Mouse (Mus musculus) spleen, postnatal 14 days (tissue): ENCODE data around the gene Stpg4.

Experiments
- DNase-seq, 2 experiments: peaks; one replicate each; pipeline ENCODE4 v3.0.0; 2021 to 2022; ENCODE audit warnings: low spot score in 2 of 2

Gene Stpg4

DNA sequence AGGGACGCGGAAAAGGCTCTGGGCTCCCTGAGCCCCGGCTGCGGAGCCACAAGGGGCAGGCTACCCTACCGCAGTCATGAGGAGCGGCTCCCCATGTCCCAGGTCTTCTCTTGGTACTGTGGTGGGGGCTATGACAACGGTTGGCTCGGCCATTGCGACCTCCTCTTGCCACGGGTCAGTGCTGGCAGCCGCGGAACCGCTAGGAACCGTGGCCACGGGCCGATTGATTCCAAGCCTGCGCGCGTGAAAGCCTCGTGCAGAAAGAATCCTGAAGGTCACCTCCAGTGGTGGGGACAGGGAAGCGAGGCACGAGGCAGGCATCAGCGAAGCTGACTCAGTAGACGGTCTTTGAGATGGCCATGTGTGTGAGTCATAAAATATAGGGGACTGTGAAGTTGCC is at the start of gene Stpg4:
TSS of gene Stpg4 (minus strand) at position 231 of the 400 bp plus-strand sequence.
- no peak for DNase-seq

DNA sequence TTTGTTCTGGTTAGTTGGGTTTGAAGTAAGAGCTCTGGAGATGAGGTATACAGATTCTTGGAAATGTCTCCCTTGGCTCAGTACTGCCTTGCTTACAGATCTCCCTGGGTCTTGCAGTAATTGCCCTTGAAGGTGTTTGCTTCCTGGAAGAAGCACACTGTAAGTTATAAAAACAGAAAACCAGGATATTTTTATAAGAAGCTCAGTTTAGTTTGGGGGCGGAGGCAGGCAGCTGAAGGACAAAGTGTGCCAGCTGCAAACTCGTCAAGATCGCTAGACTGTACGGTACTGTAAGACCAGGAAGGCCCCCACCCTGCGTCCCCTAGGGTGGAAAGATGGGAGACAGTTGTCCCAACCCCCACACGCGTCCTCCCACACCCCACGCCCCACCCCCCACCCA is 47.8 kb upstream of the Stpg4 start:
- DNase-seq: no peak

DNA sequence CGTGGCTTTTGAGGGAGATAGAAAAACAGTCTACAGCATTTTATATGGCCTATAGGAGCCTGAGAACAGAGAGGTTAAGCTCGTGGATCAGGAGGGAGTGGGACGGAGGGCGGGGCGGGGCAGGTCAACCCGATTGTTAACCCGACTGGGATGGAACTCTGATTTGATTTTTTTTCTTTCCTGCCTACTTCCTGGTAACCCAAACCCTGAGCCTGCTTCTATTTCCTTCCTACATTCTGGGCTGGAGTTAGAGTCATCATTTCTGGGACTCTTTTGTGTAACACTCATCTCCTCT is 46.9 kb upstream of the Stpg4 start:
- no peak for DNase-seq

DNA sequence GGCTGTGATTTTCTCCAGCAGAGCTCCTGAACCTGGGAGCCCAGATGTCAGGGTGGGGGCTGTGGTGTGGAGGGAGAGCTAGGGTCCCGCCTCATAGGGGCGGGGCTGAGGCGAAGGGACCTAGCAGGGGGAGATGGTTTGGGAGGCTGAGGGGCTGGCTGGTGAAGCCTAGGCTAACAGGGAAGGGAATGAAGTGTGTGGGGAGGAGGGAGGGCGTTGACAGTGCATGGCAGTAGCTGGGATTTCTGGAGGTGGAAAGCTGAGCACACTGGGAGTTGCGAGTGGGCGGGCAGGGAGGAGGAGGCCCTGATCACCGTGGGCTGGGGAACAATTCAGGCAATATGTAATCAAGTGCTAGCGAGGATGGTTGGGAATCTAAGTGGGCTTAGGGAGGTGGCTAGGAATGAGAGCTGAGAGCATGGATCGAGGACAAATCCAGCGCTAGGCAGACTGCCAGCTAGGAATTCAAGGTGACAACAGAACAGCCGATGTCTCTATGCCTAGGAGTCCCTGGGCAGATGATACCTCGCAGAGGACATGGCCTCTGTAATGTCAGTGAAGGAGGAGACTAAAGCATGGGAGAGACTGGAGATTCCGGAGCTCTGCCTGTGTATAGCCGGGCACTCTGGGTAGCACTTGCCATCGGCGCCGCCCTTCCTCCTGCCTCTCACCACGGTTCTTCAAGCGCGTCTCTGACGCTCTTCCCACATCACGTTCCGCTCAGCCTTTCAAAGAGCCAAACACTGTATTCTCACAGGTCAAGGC is 46.4 kb upstream of the Stpg4 start:
- no peak for DNase-seq

DNA sequence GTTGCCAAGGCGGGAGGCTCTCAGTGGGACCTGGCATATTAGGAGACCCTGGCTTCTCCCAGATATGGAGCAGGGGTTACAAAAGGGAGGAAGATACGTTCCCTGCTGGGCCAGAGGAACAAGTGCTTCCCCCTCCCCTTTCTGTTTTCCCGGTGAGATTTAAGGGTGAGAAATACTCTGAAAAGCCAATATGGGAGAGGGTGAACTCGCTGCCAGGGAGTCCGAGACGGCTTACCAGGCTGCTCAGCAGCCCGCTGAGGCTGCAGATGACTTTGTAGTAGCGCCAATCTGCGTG is 45.8 kb upstream of the Stpg4 start:
- DNase-seq: no peak

DNA sequence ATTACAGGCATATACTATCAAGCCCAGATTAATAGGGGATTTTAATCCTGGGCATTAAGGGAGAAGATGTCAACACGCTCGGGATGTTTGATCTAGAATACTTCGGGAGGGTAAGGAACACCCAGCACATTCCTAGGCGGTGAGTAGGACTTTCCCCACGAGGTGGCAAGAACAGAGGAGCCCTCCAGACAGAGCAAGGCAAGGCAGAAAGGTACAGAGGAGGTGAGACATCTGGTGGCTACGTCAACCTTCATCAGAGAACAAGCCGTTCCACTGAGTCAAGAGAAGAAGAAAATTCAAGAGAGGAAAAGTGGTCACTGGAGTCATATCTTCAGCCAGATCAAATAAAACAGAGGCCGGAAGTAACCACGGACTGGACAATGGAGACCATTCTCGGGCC is 45.3 kb upstream of the Stpg4 start:
- DNase-seq: no peak

DNA sequence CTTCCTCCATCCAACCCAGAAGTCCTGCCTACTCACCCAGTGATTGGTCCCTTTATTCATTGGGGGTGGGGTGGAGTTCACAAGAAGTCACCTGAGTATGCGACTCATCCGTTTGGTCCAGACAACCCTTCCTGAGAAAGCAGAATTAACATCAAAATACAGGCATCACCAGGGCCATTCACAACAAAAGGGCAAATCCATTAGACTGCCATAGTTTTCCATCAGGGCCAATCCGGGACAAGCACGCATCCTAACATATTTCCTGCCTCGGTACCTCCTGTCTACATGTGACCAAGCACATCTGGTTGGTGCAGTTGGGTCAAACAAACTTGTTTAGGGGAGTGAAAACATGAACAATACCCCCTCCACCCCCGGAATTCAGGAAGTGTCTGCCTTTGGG is 44.1 kb upstream of the Stpg4 start:
- no peak for DNase-seq

DNA sequence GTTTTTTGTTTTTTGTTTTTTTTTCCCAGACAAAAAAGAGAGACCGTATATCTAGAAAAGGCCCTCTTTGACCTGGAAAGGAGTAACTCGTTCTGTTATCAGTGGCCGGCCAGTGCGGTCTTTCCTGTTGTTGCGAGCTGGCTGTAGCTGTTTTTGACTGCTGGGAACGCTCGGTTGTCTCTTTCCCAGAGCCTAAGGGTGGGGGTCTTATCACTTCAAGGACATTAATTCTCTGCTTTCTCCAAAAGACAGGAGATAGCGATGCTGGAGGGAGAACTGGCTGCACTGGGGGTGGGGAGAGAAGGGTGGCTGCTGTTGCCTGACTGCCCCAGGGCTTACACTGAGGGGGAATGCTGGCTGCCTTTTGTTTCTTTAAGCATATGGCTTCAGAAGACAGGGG is 43.3 kb upstream of the Stpg4 start:
- no peak for DNase-seq

DNA sequence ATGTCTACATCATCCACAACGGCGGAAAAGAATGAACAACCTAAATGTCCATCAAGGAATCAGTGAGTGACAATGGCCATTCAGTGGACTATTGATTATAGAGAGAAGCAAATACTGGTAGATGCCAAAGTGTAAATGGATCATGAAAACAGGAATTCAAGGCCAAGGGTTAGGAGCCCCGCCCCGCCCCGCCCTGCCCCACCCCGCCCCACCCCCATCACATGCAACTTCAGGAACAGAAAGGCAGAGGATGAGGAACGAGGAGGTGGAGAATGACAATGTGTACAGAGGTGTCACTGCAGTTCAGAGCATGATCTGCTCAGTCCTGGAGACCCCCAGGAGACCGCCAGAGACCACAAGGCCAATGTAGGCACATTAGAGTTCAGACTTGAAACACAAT is 42.7 kb upstream of the Stpg4 start:
- no peak for DNase-seq

DNA sequence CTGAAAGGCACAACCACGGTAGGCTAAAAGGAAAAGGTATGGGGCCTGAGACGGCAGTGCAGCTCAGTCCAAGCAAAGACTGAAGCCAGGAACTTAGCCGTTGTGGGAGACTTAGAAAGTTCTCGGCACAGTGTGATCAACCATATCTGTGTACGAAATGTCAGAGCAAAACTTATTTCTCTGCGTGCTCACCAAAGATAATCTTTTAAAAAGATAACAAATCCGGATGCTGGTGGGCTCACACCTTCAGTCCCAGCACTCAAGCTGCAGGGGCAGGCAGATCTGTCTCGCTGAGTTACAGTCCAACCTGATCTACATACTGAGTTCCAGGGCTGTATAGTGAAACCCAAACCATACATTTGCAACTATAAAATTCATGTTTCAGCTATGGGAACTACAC is 41.9 kb upstream of the Stpg4 start:
- DNase-seq: no peak

DNA sequence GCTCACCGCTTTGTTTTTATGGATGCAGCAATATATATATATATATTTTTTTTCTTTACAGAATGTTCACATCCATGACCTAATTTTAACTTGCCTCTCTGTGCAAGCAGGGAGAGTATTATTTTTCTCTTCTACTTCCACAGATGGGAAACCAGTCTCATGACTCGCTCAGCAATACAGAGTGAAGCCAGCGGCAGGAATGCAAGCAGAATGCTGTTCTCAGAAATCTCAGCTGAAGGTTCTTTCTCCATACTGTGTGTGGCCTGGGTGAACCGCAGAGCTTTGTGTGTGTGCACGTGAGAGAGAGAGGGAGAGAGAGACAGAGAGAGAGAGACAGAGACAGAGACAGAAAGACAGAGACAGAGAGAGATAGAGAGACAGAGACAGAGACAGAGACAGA is 41.1 kb upstream of the Stpg4 start:
- DNase-seq: no peak

DNA sequence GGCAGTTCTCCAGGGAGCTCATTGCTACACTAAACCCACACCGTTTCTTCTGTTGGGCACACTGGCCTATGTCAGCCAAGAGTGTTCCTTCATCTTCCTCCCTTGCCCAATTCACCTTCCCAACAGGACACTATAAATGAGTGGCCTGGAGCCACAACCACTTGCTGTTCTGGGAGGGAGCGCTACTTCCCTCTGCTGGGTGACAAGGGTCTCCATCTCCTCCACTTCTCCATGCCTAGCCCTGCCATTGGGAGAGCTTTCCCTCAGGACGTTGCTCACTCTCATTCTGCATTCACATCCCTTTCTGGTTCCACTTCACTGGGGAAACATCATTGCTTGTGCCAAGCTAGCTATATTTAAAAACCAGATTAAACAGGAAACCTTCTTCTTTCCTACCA is 34.0 kb upstream of the Stpg4 start:
- DNase-seq: no peak

DNA sequence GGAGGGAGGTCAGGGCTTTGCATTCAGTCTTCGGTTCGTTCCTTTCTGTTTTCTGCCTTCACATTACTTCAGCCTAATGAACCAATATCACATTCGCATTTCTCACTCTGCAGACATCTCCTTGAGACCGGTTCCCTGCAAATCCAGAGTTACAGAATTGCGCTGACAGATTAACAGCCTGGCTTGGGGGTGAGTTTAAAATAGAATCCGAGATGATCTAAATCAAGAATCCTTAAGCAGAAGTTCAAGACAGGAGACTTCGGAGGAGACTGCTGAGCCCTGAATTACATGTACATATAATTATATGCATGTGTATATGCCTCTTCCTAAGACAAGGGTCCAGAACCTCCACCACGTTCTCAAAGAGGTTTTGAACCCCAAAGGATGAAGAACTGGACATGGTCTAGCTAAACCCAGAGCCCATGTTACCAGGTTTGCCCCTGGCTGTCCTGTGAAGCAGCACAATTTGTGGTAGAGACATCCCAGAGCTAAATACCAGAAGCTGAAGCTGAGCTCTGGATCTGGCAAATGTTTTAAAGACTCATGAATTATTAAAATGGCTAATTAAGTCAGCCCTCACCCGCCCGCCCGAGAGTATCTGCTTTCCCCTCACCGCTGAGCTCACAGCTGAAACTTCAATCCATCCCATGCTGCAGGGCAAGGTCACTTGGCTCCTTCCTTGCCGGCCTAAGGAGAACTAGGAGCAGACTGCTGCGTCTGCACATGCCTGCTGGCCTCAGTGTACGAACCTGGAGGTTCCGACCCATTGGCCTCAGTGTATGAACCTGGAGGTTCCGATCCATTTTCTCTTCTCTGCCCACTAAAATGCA is 33.3 kb upstream of the Stpg4 start:
- no peak for DNase-seq

DNA sequence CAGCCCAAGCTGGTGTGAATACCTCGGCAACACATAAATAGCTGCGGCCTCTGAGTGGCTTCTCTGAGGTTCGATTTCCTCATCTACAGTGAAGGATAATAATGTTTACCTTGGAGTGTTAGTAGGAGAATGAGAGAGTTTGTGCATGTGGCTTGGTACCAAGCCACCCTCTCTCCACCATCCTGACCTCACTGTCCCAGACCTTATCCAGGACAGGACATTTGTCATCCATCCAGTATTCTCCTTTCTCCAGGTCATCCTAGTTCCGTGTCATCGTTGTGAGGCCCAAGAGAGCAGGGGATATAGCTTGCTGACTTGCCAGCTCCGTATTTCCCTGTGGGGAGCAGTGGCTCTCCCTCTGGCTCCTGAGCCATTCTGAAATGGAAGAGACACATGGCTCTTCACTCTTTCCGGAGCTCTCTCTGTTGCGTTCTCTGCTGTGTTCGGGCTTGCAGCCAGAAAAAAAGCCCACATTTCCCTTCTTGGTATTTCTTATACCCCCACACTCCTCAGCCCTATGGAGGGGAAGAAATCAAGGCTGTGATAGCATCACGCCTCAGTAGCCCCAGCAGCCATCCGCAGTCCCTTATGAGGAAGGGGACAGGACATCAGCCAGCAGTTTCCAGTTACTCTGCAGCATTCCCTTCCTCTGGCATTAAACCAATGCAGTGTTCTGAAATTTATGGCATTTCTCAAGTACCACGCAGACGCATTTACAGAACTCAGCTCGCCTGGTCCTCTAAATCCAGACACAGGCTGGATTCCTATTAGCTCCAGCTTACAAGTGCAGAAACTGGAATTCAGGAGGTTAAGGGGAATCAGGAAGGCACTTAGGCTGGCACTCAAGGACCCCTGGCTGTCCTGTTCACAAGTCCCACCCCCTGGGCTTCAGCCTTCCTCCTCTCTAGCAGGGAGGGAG is 32.5 kb upstream of the Stpg4 start:
- DNase-seq: no peak

DNA sequence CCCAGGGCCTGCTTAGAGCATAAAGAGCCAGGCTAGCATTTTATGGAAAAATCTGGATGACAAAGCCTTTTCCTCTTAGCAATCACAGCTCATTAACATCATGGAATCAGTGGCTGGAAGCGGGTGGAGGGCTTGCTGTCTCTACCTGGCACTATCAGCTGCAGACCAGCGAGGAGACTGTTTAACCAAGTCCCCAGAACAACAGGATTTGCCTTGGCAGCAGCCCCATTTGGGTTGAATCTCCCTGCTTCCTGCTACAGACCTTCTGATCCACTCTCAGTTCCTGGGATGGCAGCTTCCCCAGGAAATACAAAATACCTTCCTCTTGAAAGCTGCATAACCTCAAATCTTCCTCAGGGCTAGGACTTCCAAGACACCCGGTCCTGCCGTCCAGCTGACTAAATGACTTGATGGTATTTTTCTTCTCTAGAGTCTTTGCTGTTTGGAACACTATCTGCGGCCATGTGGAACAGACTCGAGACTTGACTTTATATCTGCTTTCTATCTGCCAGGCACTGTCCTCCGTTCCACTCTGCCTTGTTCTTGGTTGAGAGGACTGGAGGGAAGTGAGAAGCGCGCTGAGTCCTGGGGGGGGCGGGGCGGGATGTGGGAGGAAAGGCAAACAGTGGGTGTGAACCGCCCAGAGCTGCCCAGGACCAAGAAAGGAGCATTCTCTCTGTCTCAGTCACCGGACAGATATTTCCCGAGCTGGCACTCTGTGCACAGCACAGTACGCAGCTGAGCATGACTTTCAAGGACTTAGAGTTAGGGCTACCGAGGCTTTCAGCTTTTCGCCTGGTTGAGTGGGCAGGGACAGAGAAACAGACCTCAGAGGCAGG is 31.6 kb upstream of the Stpg4 start:
- no peak for DNase-seq

DNA sequence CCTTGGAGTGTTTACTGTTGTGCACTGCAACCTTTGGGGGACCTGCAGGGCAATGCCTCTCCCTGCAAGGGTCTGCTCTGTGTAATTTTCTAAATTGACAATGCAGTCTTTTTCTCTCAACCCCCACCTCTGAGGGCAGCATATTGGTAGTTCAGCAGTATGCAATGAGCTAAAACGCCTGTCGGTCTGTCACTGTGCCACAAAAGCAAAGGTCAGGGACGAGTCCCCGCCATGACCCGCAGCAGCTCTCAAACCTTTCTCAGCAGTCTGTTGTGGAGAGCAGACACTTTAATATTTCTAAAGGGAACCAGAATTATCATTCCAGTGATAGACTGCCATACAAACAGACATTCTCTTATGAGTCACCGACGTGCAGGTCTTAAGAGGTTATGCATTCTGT is 30.4 kb upstream of the Stpg4 start:
- no peak for DNase-seq

DNA sequence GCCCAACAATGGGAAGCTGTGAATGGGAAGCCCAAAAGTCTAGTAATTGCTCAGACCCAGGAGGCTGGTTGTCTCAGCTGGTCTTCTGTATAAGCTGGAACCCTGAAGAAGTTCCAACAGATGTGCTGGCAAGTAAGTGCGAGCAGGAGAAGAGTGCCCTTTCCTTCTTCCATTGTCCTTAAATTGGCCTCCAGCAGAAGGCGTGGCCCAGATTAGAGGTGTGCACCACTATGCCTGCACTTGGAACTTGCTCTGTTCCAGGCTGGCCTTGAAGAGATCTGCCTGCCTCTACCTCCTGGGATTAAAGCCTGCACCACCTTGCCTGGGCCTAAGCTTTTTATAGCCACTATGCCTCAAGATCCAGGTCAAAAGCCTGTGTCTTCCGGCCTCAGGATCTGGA is 26.6 kb upstream of the Stpg4 start:
- DNase-seq: no peak

DNA sequence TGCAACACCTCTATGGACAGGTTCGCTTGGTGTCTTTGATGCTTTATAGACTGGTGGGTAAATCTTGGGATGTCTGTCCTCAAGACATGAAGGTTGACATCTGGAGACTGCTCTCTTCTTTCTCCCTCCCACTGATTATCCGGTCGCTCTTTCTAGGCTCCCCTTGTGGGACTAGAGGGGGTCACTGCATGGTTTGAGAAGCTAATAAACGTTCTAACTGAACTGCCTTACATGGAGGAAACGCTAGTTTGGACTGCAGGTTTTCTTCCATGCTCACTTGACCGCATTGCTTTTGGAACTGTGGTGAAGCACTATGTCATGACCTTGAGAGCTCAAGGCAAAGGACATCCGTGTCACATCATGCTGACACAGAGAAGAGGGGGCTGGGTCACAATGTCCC is 25.8 kb upstream of the Stpg4 start:
- DNase-seq: no peak

DNA sequence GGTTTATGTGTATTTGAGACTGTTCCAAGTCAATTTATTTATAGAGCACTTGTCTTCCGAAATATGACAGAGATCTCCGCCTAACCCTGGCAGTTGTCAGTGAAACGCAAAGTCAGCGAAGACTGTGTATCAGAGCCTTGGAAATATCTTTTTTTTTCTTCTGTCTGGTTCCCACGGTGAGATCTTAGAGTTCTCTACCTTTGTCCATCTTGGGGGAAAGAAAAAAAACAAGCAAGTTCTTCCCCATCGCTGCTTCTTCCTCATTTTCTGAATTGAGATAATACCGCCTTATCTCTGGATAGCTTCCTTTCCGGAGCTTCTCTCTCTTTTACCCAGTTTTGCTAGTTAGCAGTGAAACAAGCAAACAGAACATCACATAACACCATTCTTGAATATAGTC is 21.3 kb upstream of the Stpg4 start:
- no peak for DNase-seq

DNA sequence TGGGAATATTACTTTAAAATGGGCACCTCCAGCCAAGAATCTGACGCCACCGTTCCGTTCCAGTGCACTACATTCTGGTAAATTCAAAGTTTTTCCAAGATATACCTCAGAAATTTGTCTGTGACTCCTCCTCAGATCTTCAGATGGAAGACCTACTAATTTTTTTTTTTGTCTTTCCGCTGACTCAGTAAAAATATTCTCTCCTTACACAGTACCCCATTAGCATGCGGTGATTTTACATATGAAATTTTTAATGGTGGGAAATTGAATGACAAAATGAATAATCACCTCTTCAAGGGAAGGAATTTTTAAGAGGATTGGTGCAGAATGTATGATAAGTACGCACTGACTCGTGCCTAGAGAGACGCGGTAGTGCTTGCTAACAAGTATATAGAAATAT is 20.8 kb upstream of the Stpg4 start:
- no peak for DNase-seq

DNA sequence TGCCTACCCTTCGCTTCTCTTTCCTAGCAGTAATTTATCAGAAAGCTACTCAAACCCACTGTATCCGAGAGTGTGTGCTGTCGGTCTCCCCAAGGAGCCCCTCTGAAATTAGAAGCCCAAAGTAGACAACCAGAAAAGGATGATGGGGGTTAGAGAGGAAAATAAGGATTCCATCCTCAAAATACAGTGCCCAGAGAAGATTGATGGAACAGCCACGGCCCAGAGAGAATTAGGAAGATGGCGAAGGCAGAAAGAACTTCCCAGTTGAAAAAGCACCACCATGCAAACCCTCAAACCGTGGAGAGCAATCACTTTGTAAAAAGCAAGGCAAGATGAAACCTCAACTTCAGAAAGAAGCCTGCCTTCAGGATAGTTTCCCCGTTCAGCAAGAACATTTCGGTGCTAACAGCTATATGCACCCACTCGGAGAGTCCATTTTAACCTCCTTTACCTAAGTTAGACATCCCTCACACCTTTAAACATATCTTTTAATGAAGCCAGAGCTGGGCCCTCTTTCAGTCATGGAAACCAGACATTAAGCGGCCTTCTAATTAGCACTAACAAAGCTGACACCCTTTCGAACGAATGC is 20.2 kb upstream of the Stpg4 start:
- no peak for DNase-seq
